Mouse (Mus musculus): Measurements from ENCODE around the gene Igf1r. TPM values are rescaled to one million over a fixed set of nuclear protein-coding genes. Genes with fewer than 3 reads are reported as not detected.

Gene Igf1r
- polyA plus RNA-seq, 1 experiment from 2014 or later = 27.8 TPM

DNA sequence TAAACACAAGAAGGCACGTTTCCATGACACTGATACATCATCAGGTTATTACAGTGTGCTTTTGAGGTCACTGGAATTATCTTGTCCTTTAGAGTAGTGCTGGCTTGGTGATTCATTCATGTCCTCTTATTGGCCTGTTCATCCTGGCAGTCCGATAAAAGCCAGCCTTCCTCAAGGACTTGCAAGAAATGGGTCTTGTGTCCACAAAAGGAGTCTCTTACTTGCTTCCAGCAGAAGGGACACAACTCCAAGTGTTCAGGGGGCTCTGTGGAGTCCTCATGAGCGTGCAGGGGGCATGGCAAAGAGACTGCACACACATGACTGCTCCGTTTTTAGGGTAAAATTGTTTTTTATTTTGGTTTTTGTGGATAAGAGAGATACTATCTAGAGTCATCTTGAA is 83.9 kb downstream of the Igf1r start:
- Histone ChIP-seq H3K9me3 (no peaks in the 10 kb centered on the region), H3K27ac (no peak overlapping the region), H3K27me3 (replicated peaks) (no peaks in the 10 kb centered on the region), H3K9ac (no peak overlapping the region), H3K4me3 (no peak overlapping the region), H3K4me1 (0 out of 2 replicates have a peak, but pooled peaks cover 5% of the 10 kb centered on the region), H3K4me2 (no peak overlapping the region), H3K36me3 (replicated peaks) (no peaks in the 10 kb centered on the region)
- no peak for ATAC-seq (replicated peaks)
- WGBS = 92% methylated on average over 4 of the region's 4 CpGs

- H3K27ac ChIP-seq = no peak overlapping the region
- WGBS = 75% methylated on average over 8 of the region's 8 CpGs
- ATAC-seq (replicated peaks) = no peak
Observed at GRCm38 (mm10) chr7:68038846-68039245, 86.2 kb downstream of the Igf1r start.

GRCm38 (mm10) chr7:68039550-68039949 is 86.9 kb downstream of the Igf1r start:
- no peak overlapping the region for H3K4me3 ChIP-seq
- no peak overlapping the region for H3K27ac ChIP-seq
- no peak overlapping the region for H3K4me2 ChIP-seq
- no peaks in the 10 kb centered on the region for H3K27me3 ChIP-seq (replicated peaks)
- H3K9me3 ChIP-seq = no peaks in the 10 kb centered on the region
- H3K9ac ChIP-seq = no peak overlapping the region
- no peak for ATAC-seq (replicated peaks)
- WGBS = 67% methylated on average over 2 of the region's 2 CpGs
- H3K4me1 ChIP-seq = no peaks in the 10 kb centered on the region; the same call in 1 of the 2 replicates
- H3K36me3 ChIP-seq (replicated peaks) = no peaks in the 10 kb centered on the region

More at GRCm38 (mm10) chr7:68038846-68039245, 86.2 kb downstream of the Igf1r start:
- H3K36me3 ChIP-seq (replicated peaks) = no peaks in the 10 kb centered on the region
- H3K4me3 ChIP-seq = no peak overlapping the region
- no peak overlapping the region for H3K4me2 ChIP-seq
- no peaks in the 10 kb centered on the region for H3K9me3 ChIP-seq
- no peaks in the 10 kb centered on the region for H3K27me3 ChIP-seq (replicated peaks)
- H3K4me1 ChIP-seq = peaks cover 5% of the 10 kb centered on the region; the same call in 1 of the 2 replicates
- H3K9ac ChIP-seq = no peak overlapping the region

- H3K9me3 ChIP-seq = no peaks in the 10 kb centered on the region
Observed at GRCm38 (mm10) chr7:68044621-68045020, 92.0 kb downstream of the Igf1r start.

DNA sequence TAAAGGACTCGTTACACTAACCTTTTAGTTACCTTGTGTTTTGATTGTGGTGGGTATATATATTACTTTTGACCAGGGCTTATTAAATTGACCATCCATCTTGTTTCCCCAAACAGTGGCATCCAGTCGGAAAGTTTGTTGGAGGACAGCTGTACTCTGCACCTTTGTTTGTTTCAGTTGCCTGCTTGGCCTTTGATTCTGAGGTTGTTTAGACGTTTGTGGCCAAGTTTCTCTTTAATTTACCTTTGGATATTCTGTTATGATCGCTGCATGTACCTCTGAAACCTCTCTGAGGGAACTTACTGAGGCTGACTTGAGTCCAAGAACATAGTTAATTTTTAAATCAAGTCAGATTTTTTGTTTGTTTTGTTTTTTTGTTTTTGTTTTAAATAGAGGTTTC is 94.5 kb downstream of the Igf1r start:
- H3K9me3 ChIP-seq = no peaks in the 10 kb centered on the region
- no peaks in the 10 kb centered on the region for H3K27me3 ChIP-seq (replicated peaks)
- H3K4me1 ChIP-seq = peaks cover 3% of the 10 kb centered on the region
- H3K36me3 ChIP-seq (replicated peaks) = no peaks in the 10 kb centered on the region
- H3K4me2 ChIP-seq = no peak overlapping the region
- no peak overlapping the region for H3K4me3 ChIP-seq
- H3K9ac ChIP-seq = no peak overlapping the region
- no peak for ATAC-seq (replicated peaks)
- H3K27ac ChIP-seq = no peak overlapping the region
- 89% methylated on average over 4 of the region's 4 CpGs for WGBS

More at GRCm38 (mm10) chr7:68044621-68045020, 92.0 kb downstream of the Igf1r start:
- Histone ChIP-seq H3K27ac (no peak overlapping the region), H3K4me3 (no peak overlapping the region), H3K4me1 (no peaks in the 10 kb centered on the region; the same call in none of the 2 replicates), H3K27me3 (replicated peaks) (no peaks in the 10 kb centered on the region), H3K9ac (no peak overlapping the region), H3K36me3 (replicated peaks) (no peaks in the 10 kb centered on the region), H3K4me2 (no peak overlapping the region)
- WGBS = 88% methylated on average over 4 of the region's 4 CpGs
- ATAC-seq (replicated peaks) = no peak

DNA sequence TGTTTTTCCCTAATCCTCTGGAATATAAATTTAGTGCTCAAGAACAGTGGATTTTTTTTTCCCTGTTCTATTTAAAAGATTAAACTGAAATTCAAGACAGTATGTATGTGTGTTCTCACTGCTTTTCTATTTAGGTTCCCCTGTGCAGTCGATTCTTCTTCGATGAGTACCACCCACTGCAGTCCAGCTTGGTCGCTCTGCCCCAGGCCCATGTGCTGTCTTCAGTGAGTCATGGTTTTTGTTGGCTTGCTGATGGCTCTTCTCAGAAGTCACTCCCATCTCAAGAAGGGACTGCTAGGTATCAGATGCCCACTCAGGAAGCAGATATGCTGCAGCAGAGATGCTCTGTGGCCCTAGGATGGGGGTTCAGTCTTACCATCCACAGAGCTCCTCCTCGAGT is 95.9 kb downstream of the Igf1r start:
- no peak overlapping the region for H3K27ac ChIP-seq
- no peak for ATAC-seq (replicated peaks)
- no peak overlapping the region for H3K4me3 ChIP-seq
- no peaks in the 10 kb centered on the region for H3K27me3 ChIP-seq (replicated peaks)
- H3K36me3 ChIP-seq (replicated peaks) = no peaks in the 10 kb centered on the region
- H3K9me3 ChIP-seq = no peaks in the 10 kb centered on the region
- no peak overlapping the region for H3K4me2 ChIP-seq
- 83% methylated on average over 4 of the region's 4 CpGs for WGBS
- H3K4me1 ChIP-seq = peaks cover 3% of the 10 kb centered on the region
- H3K9ac ChIP-seq = no peak overlapping the region

DNA sequence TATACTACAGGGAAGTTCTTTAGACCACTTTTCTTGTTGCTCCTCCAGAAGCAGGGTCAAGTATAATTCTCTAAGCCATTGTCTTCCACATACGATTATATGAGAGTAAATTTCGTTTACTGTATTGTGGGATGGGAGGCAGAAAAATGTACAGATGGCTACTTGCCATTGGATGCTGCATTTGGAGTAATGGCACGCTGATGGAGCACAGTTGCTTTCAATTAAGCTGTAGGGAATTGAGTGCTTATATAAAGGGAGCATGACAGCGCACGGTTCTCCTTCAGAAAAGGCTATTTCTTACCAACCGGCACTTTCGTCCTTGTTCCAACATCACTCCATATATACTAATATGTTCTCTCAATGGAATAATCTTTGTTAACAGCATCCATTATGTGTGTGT is 96.4 kb downstream of the Igf1r start:
- Histone ChIP-seq H3K36me3 (replicated peaks) (no peaks in the 10 kb centered on the region), H3K27me3 (replicated peaks) (no peaks in the 10 kb centered on the region), H3K27ac (no peak overlapping the region), H3K9me3 (no peaks in the 10 kb centered on the region), H3K9ac (no peak overlapping the region), H3K4me1 (peaks cover 3% of the 10 kb centered on the region), H3K4me2 (no peak overlapping the region), H3K4me3 (no peak overlapping the region)
- WGBS = 83% methylated on average over 7 of the region's 7 CpGs
- no peak for ATAC-seq (replicated peaks)

- peaks cover 3% of the 10 kb centered on the region for H3K4me1 ChIP-seq
- no peak for ATAC-seq (replicated peaks)
- no peak overlapping the region for H3K4me2 ChIP-seq
- H3K9ac ChIP-seq = no peak overlapping the region
- no peak overlapping the region for H3K4me3 ChIP-seq
- no peaks in the 10 kb centered on the region for H3K36me3 ChIP-seq (replicated peaks)
- no peaks in the 10 kb centered on the region for H3K9me3 ChIP-seq
- no peak overlapping the region for H3K27ac ChIP-seq
- H3K27me3 ChIP-seq (replicated peaks) = no peaks in the 10 kb centered on the region
- 75% methylated on average over 10 of the region's 10 CpGs for WGBS
Observed at GRCm38 (mm10) chr7:68053002-68053624, 100.5 kb downstream of the Igf1r start.

DNA sequence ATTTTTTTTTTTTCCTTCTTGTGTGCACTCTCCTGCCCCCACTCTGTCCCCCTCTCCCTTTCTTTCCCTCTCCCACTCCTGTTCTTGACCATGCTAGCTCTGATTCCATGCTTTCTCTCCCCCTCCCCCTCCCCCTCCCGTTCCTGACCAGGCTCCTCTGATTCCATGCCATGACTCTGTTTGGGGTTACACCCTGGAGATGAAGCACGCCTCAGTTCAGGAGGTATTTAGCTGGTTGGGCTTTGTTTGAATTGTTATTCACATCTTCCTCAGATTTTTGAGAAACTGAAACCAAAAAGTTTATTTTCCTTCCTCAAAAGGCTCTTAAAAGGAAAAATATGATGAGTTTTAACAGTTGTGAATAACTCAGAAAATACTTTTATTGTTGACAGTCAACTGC is 101.9 kb downstream of the Igf1r start:
- WGBS = 42% methylated on average over 2 of the region's 2 CpGs
- Histone ChIP-seq H3K27me3 (replicated peaks) (no peaks in the 10 kb centered on the region), H3K9ac (no peak overlapping the region), H3K9me3 (no peaks in the 10 kb centered on the region), H3K4me2 (no peak overlapping the region), H3K27ac (0 out of 2 replicates have a peak overlapping the region, but pooled peaks have one; percentile 11), H3K36me3 (replicated peaks) (no peaks in the 10 kb centered on the region), H3K4me3 (no peak overlapping the region), H3K4me1 (peaks cover 3% of the 10 kb centered on the region; the same call in 1 of the 2 replicates)
- ATAC-seq (replicated peaks) = no peak

- Histone ChIP-seq H3K9me3 (no peaks in the 10 kb centered on the region), H3K4me3 (no peak overlapping the region), H3K27ac (no peak overlapping the region), H3K27me3 (replicated peaks) (no peaks in the 10 kb centered on the region), H3K4me2 (no peak overlapping the region), H3K36me3 (replicated peaks) (no peaks in the 10 kb centered on the region), H3K9ac (no peak overlapping the region), H3K4me1 (peaks cover 3% of the 10 kb centered on the region; the same call in 1 of the 2 replicates)
- WGBS = 75% methylated on average over 6 of the region's 6 CpGs
- ATAC-seq (replicated peaks) = no peak
Observed at GRCm38 (mm10) chr7:68054956-68055355, 102.3 kb downstream of the Igf1r start.

DNA sequence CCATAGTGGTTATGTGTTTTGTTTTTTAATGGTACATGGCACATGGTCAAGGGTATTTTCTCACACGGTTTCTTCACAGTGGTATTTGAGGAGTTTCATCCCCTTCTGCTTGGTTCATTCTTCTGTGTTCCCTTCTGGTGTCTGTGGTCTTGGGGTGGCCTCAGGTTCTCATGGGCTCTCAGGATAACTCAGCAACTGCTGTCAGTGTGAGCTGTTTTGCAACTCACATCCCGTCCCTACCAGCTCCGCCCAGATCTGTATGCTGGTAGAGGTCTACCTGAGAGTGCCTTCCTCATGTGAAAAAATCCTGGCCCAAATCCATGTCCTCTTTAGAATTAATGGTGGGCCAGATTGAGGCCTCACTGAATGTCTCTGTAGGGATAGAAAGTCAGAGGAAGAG is 104.4 kb downstream of the Igf1r start:
- Histone ChIP-seq H3K9ac (no peak overlapping the region), H3K4me2 (no peak overlapping the region), H3K36me3 (replicated peaks) (no peaks in the 10 kb centered on the region), H3K4me1 (peaks cover 8% of the 10 kb centered on the region; the same call in 1 of the 2 replicates), H3K9me3 (no peaks in the 10 kb centered on the region), H3K27me3 (replicated peaks) (no peaks in the 10 kb centered on the region), H3K27ac (no peak overlapping the region), H3K4me3 (no peak overlapping the region)
- no peak for ATAC-seq (replicated peaks)
- 90% methylated on average over 3 of the region's 3 CpGs for WGBS

DNA sequence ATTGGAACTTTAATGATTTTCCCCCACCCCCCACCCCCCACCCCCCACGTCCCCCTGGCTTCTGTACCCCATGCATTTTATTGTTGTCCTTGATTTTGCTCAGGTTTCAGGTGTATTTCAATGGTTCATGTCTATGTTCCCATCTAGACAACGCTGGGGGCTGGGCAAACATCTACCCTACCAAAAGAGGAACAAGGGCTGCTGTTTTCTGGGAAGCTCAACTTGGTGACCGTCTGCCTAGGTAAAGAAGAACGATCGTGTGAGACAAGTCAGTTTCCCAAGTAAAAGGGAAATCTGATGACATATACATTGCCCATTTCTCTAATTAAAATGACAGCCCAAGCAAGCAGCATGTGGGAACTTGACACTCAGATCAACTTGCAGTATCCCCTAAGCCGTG is 107.1 kb downstream of the Igf1r start:
- no peaks in the 10 kb centered on the region for H3K27me3 ChIP-seq (replicated peaks)
- H3K4me1 ChIP-seq = peaks cover 30% of the 10 kb centered on the region
- no peak overlapping the region for H3K4me2 ChIP-seq
- no peaks in the 10 kb centered on the region for H3K9me3 ChIP-seq
- H3K9ac ChIP-seq = no peak overlapping the region
- no peak overlapping the region for H3K4me3 ChIP-seq
- no peak for ATAC-seq (replicated peaks)
- WGBS = 84% methylated on average over 6 of the region's 6 CpGs
- H3K27ac ChIP-seq = no peak overlapping the region
- no peaks in the 10 kb centered on the region for H3K36me3 ChIP-seq (replicated peaks)

DNA sequence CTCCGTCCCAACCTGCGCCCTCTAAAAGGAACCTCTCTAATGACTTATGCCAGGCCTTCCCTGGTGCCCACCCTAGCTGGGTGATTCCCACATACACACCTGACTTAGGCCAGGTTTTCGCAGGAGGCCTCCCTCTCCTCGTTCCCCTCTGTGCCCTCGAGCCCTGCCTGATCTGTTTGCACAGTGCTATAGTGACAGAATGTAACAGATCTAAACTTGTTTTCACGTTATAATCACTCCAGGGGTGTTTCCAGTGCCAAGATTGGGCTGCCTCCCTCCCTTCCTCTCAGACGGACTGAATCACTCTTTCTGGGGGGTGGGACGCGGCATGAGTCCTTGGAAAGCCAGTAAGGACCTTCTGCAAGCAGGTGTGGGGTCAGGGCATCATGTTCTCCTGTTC is 108.8 kb downstream of the Igf1r start:
- peaks cover 34% of the 10 kb centered on the region for H3K4me1 ChIP-seq
- 80% methylated on average over 9 of the region's 9 CpGs for WGBS

More for the DNA sequence above, 108.8 kb downstream of the Igf1r start:
- Histone ChIP-seq H3K4me2 (no peak overlapping the region), H3K9me3 (no peaks in the 10 kb centered on the region), H3K27ac (no peak overlapping the region), H3K27me3 (replicated peaks) (no peaks in the 10 kb centered on the region), H3K9ac (no peak overlapping the region), H3K4me3 (no peak overlapping the region), H3K36me3 (replicated peaks) (no peaks in the 10 kb centered on the region)
- no peak for ATAC-seq (replicated peaks)

Measured in midbrain, embryonic 15.5 days (tissue).